Mouse (Mus musculus) neural tube, embryonic 15.5 days (tissue): Measurements from ENCODE around the gene Tomm70a. TPM values are rescaled to one million over a fixed set of nuclear protein-coding genes. Genes with fewer than 3 reads are reported as not detected.
"Not testable (repeated sequence)": the region's sequence is repeated elsewhere in the genome, so short reads cannot be mapped to it uniquely, and the experiment has no call there.

ENCODE experiments used
- ATAC-seq: fragments of 200-750 bp; cut with Nextera tagmentation; 2 replicates; pipeline ENCODE4 v1.8.0; 2017; ENCODE audit warnings: mild to moderate bottlenecking, moderate TSS enrichment, moderate library complexity; ENCODE audit not compliant: low FRiP score
- H3K27ac ChIP-seq: fragments of 300-500 bp; sonication (generic); replicated peaks from 2 replicates; pipeline ENCODE4 v1.5.1; 2015; ENCODE audit warnings: mild to moderate bottlenecking, inconsistent platforms
- H3K27me3 ChIP-seq: fragments of 300-500 bp; sonication (generic); replicated peaks from 2 replicates; pipeline ENCODE4 v1.6.1; 2015; ENCODE audit warnings: inconsistent platforms
- H3K36me3 ChIP-seq: fragments of 300-500 bp; sonication (generic); 2 replicates; pipeline ENCODE4 v1.6.1; 2015; ENCODE audit warnings: inconsistent platforms
- H3K4me1 ChIP-seq: fragments of 300-500 bp; sonication (generic); 2 replicates; pipeline ENCODE4 v1.6.1; 2015; ENCODE audit warnings: inconsistent platforms
- H3K4me2 ChIP-seq: fragments of 300-500 bp; sonication (generic); 2 replicates; pipeline ENCODE4 v1.6.1; 2015; ENCODE audit warnings: inconsistent platforms, mild to moderate bottlenecking, moderate library complexity
- H3K4me3 ChIP-seq: fragments of 300-500 bp; sonication (generic); replicated peaks from 2 replicates; pipeline ENCODE4 v1.5.1; 2015; ENCODE audit warnings: mild to moderate bottlenecking, inconsistent platforms
- H3K9ac ChIP-seq: fragments of 300-500 bp; sonication (generic); replicated peaks from 2 replicates; pipeline ENCODE4 v1.6.1; 2015; ENCODE audit warnings: mild to moderate bottlenecking, inconsistent platforms
- H3K9me3 ChIP-seq: fragments of 300-500 bp; sonication (generic); replicated peaks from 2 replicates; pipeline ENCODE4 v1.6.1; 2016; ENCODE audit warnings: inconsistent platforms
- WGBS: fragments of 180-500 bp; shearing (Covaris S2); methylation state at CpG from one replicate; pipeline ENCODE4 v1.1.7; 2015; ENCODE audit warnings: mixed read lengths; 5-methylcytosine and 5-hydroxymethylcytosine counted together
- polyA plus RNA-seq: library from polyadenylated mRNA; unstranded; fragments of >200 nt; fragmentation: Nextera tagmentation; extraction: Ambion mirVana; gene quantifications from 2 replicates; pipeline ENCODE4 v1.2.1, GENCODE M21; 2015

The Tomm70a gene
- polyA plus RNA-seq, 1 experiment from 2014 or later = 66.8 TPM

DNA sequence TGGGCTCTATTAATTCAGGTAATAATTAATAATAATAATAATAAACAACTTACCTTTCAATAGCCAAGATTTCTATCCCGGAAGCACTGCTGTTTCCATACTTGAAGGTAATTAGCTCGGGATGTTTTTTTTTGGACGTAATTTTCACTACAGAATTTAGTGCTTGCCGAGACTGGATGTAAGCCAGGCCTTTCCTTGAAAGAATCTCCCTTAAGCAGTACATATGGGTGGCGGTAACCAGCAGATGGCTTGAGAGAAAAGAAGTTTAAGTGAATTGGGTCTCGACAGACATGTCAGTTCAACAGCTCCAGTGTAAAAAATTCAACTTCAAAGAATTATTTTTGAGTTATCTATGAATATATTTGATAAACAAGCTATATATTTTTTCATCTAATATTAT is 50.1 kb downstream of the Tomm70a start:
- H3K4me2 ChIP-seq = no peak overlapping the region
- WGBS = 91% methylated on average over 6 of the region's 6 CpGs
- H3K4me3 ChIP-seq = no peak overlapping the region
- no peak overlapping the region for H3K27ac ChIP-seq
- H3K9ac ChIP-seq = no peak overlapping the region
- ATAC-seq = no peak
- H3K27me3 ChIP-seq = no peaks in the 10 kb centered on the region
- H3K4me1 ChIP-seq = peaks cover 10% of the 10 kb centered on the region
- no peaks in the 10 kb centered on the region for H3K9me3 ChIP-seq
- H3K36me3 ChIP-seq = peaks cover 23% of the 10 kb centered on the region

DNA sequence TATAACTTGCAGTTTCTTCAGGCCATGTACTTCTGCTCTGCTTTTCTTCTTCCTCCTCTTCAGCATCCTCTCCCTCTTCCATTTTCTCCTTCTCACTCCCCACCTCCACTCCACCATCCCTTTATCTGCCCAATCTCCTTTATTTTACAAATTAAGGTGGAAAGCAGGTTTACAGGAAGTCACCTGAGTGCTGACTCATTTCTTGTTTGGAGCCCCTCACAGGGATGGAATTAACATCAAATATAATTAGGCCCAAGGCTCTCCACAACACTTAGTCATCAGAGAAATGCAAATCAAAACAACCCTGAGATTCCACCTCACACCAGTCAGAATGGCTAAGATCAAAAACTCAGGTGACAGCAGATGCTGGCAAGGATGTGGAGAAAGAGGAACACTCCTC is 53.0 kb downstream of the Tomm70a start:
- not testable (repeated sequence) for H3K4me3 ChIP-seq, ATAC-seq, H3K4me1 ChIP-seq, H3K9me3 ChIP-seq, H3K4me2 ChIP-seq, H3K27ac ChIP-seq, H3K9ac ChIP-seq, H3K27me3 ChIP-seq
- peaks cover 35% of the 10 kb centered on the region for H3K36me3 ChIP-seq

DNA sequence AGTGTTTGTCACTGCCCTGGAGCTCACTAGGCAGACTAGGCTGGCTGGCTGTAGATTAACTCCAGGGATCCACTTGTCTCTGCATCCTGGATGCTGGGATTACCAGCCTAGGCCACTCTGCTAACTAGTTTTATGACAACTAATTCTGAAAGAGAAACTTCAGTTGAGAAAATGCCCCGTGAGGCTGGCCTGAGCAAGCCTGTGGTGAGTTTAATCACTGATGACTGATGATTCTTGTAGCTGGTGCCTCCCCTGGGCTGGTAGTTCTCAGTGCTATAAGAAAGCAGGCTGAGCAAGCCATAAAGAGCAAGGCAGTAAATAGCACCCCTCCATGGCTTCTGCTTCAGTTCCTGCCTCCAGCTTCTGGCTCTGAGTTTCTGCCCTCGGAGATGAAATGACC is 54.2 kb downstream of the Tomm70a start:
- no peaks in the 10 kb centered on the region for H3K27me3 ChIP-seq
- H3K9ac ChIP-seq = no peak overlapping the region
- H3K4me2 ChIP-seq = no peak overlapping the region
- no peak overlapping the region for H3K27ac ChIP-seq
- no peak overlapping the region for H3K4me3 ChIP-seq
- WGBS = 77% methylated on average over 2 of the region's 2 CpGs
- H3K4me1 ChIP-seq = no peaks in the 10 kb centered on the region
- ATAC-seq = no peak
- H3K9me3 ChIP-seq = no peaks in the 10 kb centered on the region
- peaks cover 35% of the 10 kb centered on the region for H3K36me3 ChIP-seq

DNA sequence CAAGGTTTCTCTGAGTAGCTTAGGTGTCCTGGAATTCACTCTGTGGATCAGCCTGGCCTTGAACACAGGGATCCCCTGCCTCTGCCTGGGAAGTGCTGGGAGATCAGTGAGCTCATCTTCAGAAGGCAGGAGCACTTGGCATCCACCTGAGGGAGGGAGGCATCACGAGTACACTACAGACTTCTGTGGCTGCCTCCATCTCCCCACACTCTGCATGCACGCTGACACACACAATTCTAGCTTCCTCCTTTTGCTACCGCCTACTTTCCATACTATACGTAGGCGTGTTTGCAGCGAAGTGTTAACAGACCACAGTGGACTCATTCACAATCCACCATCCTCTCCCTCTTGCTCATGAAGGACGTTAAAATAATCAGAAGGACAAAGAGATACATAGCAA is 54.8 kb downstream of the Tomm70a start:
- H3K36me3 ChIP-seq = peaks cover 35% of the 10 kb centered on the region
- no peak overlapping the region for H3K9ac ChIP-seq
- H3K4me3 ChIP-seq = no peak overlapping the region
- WGBS = 91% methylated on average over 7 of the region's 7 CpGs
- no peak overlapping the region for H3K27ac ChIP-seq
- no peaks in the 10 kb centered on the region for H3K4me1 ChIP-seq
- H3K4me2 ChIP-seq = no peak overlapping the region
- no peaks in the 10 kb centered on the region for H3K9me3 ChIP-seq
- no peaks in the 10 kb centered on the region for H3K27me3 ChIP-seq
- no peak for ATAC-seq

DNA sequence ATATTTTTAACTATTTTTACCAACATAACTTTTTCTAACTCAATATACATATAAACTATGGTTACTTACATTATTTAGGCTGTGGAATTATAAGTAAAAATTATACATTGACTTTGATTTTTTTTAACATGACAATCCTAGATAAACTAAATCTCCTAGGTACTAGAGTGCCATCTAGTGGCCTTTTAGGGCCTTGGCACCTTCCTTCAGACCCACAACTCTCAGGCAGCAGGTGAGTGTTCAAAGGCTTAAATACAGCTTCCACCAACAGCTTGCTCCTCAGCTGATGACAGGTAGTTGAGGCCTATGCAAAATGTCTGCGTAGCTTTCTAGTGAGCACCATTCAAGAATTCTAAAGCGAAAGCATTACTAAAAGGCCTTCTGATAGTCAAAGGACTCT is 55.8 kb downstream of the Tomm70a start:
- H3K36me3 ChIP-seq = peaks cover 43% of the 10 kb centered on the region
- WGBS = 78% methylated on average over 2 of the region's 2 CpGs
- ATAC-seq = no peak

DNA sequence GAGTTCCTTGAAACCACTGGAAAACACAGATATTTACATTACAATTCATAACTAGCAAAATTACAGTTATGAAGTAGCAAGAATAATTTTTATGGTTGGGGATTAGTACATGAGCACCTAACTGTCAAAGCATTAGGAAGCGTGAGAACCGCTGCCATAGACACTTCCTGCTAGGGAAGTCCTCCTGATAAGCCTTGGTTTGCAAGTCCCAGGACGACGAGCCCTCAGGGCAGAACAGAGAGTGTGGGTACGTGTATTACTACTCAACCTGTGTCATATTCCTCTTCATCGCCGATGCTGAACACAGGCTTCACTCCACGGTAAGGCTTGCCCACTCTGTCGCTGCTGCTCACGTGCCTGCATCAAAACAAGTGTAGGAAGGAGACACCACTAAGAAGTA is 56.2 kb downstream of the Tomm70a start:
- Histone ChIP-seq H3K9me3 (no peaks in the 10 kb centered on the region), H3K9ac (no peak overlapping the region), H3K27ac (no peak overlapping the region), H3K36me3 (peaks cover 43% of the 10 kb centered on the region), H3K4me3 (no peak overlapping the region), H3K4me2 (no peak overlapping the region), H3K27me3 (no peaks in the 10 kb centered on the region), H3K4me1 (no peaks in the 10 kb centered on the region)
- WGBS = 92% methylated on average over 10 of the region's 10 CpGs
- no peak for ATAC-seq

More for the DNA sequence above, 55.8 kb downstream of the Tomm70a start:
- Histone ChIP-seq H3K4me1 (no peaks in the 10 kb centered on the region), H3K27ac (no peak overlapping the region), H3K4me2 (no peak overlapping the region), H3K9ac (no peak overlapping the region), H3K27me3 (no peaks in the 10 kb centered on the region), H3K4me3 (no peak overlapping the region), H3K9me3 (no peaks in the 10 kb centered on the region)

DNA sequence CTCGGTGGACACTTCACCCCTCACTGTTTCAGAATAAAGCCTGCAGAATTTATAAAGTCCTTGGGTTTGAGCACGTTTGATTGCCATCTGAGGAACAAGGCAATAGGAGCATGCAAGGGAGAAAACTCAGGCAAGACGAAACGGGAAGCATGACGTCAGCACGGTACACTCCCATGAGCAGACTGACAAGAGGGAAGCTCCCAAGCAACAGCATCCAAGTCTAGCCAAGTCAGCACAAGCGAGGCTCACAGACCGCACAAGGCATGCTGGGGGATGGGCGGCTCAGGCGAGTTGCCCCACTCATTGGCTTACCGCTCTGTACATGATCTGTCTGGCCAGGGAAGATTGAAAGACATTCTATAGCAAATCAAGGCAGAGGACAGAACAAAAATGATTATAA is 59.7 kb downstream of the Tomm70a start:
- 92% methylated on average over 11 of the region's 11 CpGs for WGBS
- ATAC-seq = no peak; the same call in 1 of the 2 replicates
- Histone ChIP-seq H3K4me1 (no peaks in the 10 kb centered on the region), H3K4me2 (no peak overlapping the region), H3K9me3 (no peaks in the 10 kb centered on the region), H3K27me3 (no peaks in the 10 kb centered on the region), H3K9ac (no peak overlapping the region), H3K36me3 (peaks cover 64% of the 10 kb centered on the region), H3K4me3 (no peak overlapping the region), H3K27ac (no peak overlapping the region)

DNA sequence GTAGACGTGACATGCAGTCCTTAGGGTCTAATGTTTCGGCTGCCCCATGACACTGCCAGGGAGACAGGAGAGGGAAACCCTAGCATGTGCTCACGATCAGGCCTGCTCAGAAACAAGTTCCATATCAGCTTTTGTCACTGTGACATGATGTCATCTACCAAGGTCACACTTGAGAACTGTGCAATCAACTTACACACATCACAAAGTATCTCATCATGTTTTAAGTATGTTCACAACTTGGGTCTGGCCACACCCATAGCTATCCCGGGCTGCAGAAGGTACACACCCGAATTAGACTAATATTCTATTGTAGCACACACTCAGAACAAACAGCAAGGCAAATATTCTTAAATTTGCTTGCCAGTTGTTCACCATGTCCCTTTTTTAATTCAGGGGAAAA is 60.5 kb downstream of the Tomm70a start:
- Histone ChIP-seq H3K4me1 (no peaks in the 10 kb centered on the region), H3K36me3 (peaks cover 57% of the 10 kb centered on the region), H3K9ac (no peak overlapping the region), H3K4me3 (no peak overlapping the region), H3K27me3 (no peaks in the 10 kb centered on the region), H3K4me2 (no peak overlapping the region), H3K9me3 (no peaks in the 10 kb centered on the region), H3K27ac (no peak overlapping the region)
- no peak for ATAC-seq
- 88% methylated on average over 5 of the region's 5 CpGs for WGBS

DNA sequence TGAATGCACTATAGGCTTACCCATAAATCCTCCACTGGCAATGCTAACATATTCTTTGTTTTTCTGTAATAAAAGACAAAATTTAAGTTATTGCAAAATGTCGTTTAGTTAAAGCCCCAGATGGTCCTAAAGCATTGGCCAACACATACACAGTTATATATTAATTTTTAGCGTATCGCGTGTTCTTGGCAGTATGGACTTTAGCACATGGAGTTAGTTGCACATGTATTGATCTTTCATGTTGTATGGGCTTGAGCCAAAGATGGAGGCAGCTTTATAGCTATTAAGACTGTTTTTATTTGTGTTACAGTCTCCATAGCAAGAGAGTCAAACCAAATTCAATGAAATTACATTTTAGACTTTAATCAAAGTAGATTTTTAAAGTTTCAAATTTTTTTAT is 65.1 kb downstream of the Tomm70a start:
- no peak for ATAC-seq
- 96% methylated on average over 4 of the region's 4 CpGs for WGBS
- H3K36me3 ChIP-seq = peaks cover 52% of the 10 kb centered on the region

DNA sequence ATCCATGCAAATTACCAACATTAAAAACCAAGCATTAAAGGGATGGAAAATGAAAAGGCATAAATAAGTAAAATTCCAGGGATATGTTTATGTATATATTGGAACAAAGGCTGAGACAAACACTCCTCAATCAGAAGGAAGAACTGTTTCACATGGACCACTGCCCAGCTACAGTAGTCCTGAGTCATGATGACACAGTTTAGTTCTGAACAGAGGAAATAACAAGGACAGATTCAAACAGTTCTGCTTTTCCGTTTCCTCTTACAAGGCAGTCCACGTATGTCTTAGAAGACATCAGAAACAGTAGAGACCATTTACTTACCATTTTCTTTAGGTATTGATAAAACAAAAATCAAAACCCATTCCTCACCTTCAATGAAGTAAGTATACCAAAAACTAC is 68.0 kb downstream of the Tomm70a start:
- H3K4me2 ChIP-seq = no peak overlapping the region
- H3K9me3 ChIP-seq = no peaks in the 10 kb centered on the region
- ATAC-seq = no peak
- peaks cover 42% of the 10 kb centered on the region for H3K36me3 ChIP-seq
- H3K27ac ChIP-seq = no peak overlapping the region
- H3K27me3 ChIP-seq = no peaks in the 10 kb centered on the region
- no peak overlapping the region for H3K9ac ChIP-seq
- no peak overlapping the region for H3K4me3 ChIP-seq
- WGBS = 83% methylated on average over 2 of the region's 2 CpGs
- H3K4me1 ChIP-seq = no peaks in the 10 kb centered on the region

More for the DNA sequence above, 65.1 kb downstream of the Tomm70a start:
- Histone ChIP-seq H3K4me2 (no peak overlapping the region), H3K4me3 (no peak overlapping the region), H3K9ac (no peak overlapping the region), H3K27ac (no peak overlapping the region), H3K27me3 (no peaks in the 10 kb centered on the region), H3K9me3 (no peaks in the 10 kb centered on the region), H3K4me1 (no peaks in the 10 kb centered on the region)

DNA sequence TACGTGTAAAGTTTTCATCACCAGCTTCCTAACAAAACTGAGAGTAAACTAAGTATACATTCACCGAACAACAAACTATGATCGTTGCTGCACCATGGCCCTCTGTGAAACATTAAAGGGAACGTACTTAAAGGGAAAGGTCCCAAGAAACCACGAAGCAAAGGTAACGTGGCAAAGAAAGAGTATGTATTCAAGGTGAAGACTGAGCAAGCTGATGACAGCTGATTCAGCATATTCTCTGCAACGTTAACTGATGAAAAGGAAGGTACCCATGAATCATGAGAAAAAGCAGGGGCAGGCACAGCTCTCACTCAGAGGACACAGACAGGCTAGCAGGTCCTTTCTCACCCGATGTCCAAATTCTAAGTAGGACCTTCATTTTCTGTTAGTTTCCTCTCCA is 68.9 kb downstream of the Tomm70a start:
- no peak for ATAC-seq
- Histone ChIP-seq H3K9me3 (no peaks in the 10 kb centered on the region), H3K27me3 (no peaks in the 10 kb centered on the region), H3K4me2 (no peak overlapping the region), H3K4me3 (no peak overlapping the region), H3K9ac (no peak overlapping the region), H3K27ac (no peak overlapping the region), H3K36me3 (peaks cover 46% of the 10 kb centered on the region), H3K4me1 (no peaks in the 10 kb centered on the region)
- 92% methylated on average over 8 of the region's 8 CpGs for WGBS

DNA sequence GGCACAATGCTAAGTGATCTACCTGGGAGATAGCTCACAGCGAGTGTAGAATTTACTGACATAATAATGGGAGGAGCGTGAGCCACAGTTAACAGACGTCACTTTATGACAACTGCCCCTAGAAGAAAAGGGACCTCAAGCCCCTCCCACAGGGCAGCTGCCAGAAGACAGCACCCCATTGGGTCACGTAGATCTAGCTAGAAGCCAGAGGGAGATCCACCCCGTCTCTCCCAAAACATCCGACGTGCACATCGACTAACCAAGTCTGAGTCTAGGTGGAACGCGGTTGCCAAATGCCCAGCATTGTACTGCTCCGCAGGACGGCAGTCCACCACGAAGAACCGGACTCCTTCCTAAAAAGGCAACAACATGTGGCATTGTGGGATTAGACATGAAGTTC is 69.7 kb downstream of the Tomm70a start:
- no peaks in the 10 kb centered on the region for H3K4me1 ChIP-seq
- no peaks in the 10 kb centered on the region for H3K9me3 ChIP-seq
- H3K4me3 ChIP-seq = no peak overlapping the region
- no peak for ATAC-seq
- peaks cover 40% of the 10 kb centered on the region for H3K36me3 ChIP-seq
- H3K9ac ChIP-seq = no peak overlapping the region
- 91% methylated on average over 14 of the region's 14 CpGs for WGBS
- no peak overlapping the region for H3K4me2 ChIP-seq
- no peaks in the 10 kb centered on the region for H3K27me3 ChIP-seq
- no peak overlapping the region for H3K27ac ChIP-seq

DNA sequence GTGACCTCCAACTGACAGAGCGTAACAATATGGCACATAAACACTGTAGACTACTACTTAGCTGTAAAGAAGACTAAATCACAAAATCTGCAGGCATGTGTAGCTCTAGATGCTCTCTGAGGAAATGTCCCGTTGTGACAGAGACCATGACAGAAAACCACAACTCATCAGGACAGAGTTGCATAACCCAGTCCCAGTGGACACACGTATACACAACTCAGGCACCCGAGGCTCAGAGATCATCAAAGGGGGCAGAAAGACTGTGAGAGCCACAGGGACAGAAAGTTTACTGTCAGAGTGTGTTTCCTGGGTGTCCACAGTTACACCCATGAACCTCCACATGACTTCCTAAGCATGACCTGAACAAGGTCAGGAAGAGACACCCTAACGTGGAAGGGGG is 75.1 kb downstream of the Tomm70a start:
- Histone ChIP-seq H3K9ac (no peak overlapping the region), H3K4me1 (no peaks in the 10 kb centered on the region), H3K27ac (no peak overlapping the region), H3K4me2 (no peak overlapping the region), H3K4me3 (no peak overlapping the region), H3K9me3 (no peaks in the 10 kb centered on the region), H3K36me3 (peaks cover 48% of the 10 kb centered on the region), H3K27me3 (no peaks in the 10 kb centered on the region)
- ATAC-seq = no peak
- 91% methylated on average over 5 of the region's 5 CpGs for WGBS
